Comparison of ENCODE assay signal across 9 mouse cellular contexts in the genomic region with DNA sequence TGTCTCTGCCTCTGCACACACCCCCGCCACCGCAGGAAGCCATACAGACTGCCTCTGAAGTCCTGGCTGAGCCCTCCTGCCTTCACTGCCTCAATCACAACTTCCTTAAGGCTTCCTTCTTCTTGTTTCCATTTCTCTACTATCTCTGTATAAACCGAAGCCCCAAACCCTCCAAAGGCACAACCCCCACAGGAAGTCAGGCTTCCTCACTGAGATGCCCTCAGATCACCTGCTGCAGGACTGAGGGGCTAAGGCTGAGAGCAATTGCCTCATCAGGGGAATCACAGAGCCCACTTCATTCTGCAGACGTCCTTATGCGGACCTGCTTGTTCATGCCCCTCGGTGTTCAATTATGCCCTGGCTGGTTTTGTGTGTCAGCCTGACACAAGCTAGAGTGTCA. TPM values are rescaled to one million over a fixed set of nuclear protein-coding genes. Genes with fewer than 3 reads are reported as not detected.
DNase-seq lines count a peak whose midpoint lies in the region; ATAC-seq and TF ChIP-seq lines count a peak whose summit lies in the region.
"Had no signal": no experiment of that assay in that cellular context is flagged by ENCODE, and none has a peak within 500 bp of the region (broad histone marks: within the 10 kb centered on the region; RNA-seq: fewer than 3 reads in every experiment).

No protein-coding gene starts in this region.

- H3K4me3 ChIP-seq in heart, embryonic 13.5 days = peak overlapping the region; percentile 92
- H3K4me3 ChIP-seq in hindbrain, postnatal 0 days (ENCODE audit: low read length) = peak overlapping the region; percentile 94
- H3K4me3 ChIP-seq in myocyte = peak overlapping the region; percentile 78

- peaks cover 39% of the 10 kb centered on the region for H3K36me3 ChIP-seq in heart, embryonic 13.5 days
- H3K36me3 ChIP-seq in hindbrain, postnatal 0 days (ENCODE audit: insufficient read depth, low read length) = peaks cover 21% of the 10 kb centered on the region
- H3K36me3 ChIP-seq in myocyte (ENCODE audit: control insufficient read depth, insufficient read depth) = peaks cover 23% of the 10 kb centered on the region

- H3K4me1 ChIP-seq in heart, embryonic 13.5 days = peaks cover 18% of the 10 kb centered on the region
- 0 out of 2 replicates have a peak, but pooled peaks cover 10% of the 10 kb centered on the region for H3K4me1 ChIP-seq in hindbrain, postnatal 0 days (ENCODE audit: insufficient read depth, low read length)

- WGBS in heart, embryonic 13.5 days = 76% methylated on average over 6 of the region's 6 CpGs
- 92% methylated on average over 6 of the region's 6 CpGs for WGBS in hindbrain, postnatal 0 days

- no peaks in the 10 kb centered on the region for H3K9me3 ChIP-seq in heart, embryonic 13.5 days
- H3K9me3 ChIP-seq in hindbrain, postnatal 0 days (ENCODE audit: low read length) = no peaks in the 10 kb centered on the region

- ATAC-seq in heart, embryonic 13.5 days (ENCODE audit: extremely low read depth, insufficient number of reproducible peaks, low FRiP score, low TSS enrichment) = no peak
- ATAC-seq in hindbrain, postnatal 0 days = no peak
- ATAC-seq: Patski had no signal

- DNase-seq in heart, adult 18-20 months = no peak
- DNase-seq in MEL-GATA-1-ER (ENCODE audit: extremely low read depth, low read depth) = peak; percentile 27
- no peak for DNase-seq in hindbrain, postnatal 0 days (ENCODE audit: low spot score)
- no peak for DNase-seq in cerebellum, postnatal 10 days
- DNase-seq in gastrocnemius, adult 18-20 months (ENCODE audit: low spot score) = no peak
- DNase-seq in layer of hippocampus, adult 11-12 months (ENCODE audit: low spot score) = no peak

- TF ChIP-seq POLR2A in myocyte (IDR thresholded peaks at IDR 0.05; ENCODE audit: insufficient read length, low read depth) = no peak

- H3K9ac ChIP-seq in heart, embryonic 13.5 days = peak overlapping the region; percentile 96; the same call in 1 of the 2 replicates
- H3K9ac ChIP-seq in hindbrain, postnatal 0 days (replicated peaks; ENCODE audit: low read length) = no peak overlapping the region; the same call in 1 of the 2 replicates

- H3ac ChIP-seq in myocyte (ENCODE audit: control insufficient read depth, insufficient read length) = no peak overlapping the region

- no peak overlapping the region for H3K27ac ChIP-seq in heart, embryonic 13.5 days (replicated peaks)
- H3K27ac ChIP-seq in hindbrain, postnatal 0 days = peak overlapping the region; percentile 91; the same call in 1 of the 2 replicates

- peaks cover 21% of the 10 kb centered on the region for H3K79me2 ChIP-seq in myocyte (ENCODE audit: control insufficient read depth, insufficient read depth)

- no peak for TF ChIP-seq CTCF in hindbrain, postnatal 0 days (IDR thresholded peaks at IDR 0.05; ENCODE audit: low read depth)

- peak overlapping the region; percentile 85 for H3K4me2 ChIP-seq in heart, embryonic 13.5 days
- peak overlapping the region; percentile 99 for H3K4me2 ChIP-seq in hindbrain, postnatal 0 days (ENCODE audit: low read depth, low read length)
- peak overlapping the region; percentile 80 for H3K4me2 ChIP-seq in myocyte (ENCODE audit: low read depth)

- H3K27me3 ChIP-seq in heart, embryonic 13.5 days (replicated peaks) = peaks cover 9% of the 10 kb centered on the region
- H3K27me3 ChIP-seq in hindbrain, postnatal 0 days (ENCODE audit: insufficient read depth, low read length) = no peaks in the 10 kb centered on the region
- H3K27me3 ChIP-seq in myocyte (ENCODE audit: control insufficient read depth, insufficient read depth, insufficient read length) = no peaks in the 10 kb centered on the region
- H3K27me3 ChIP-seq: Patski had no signal

TF ChIP-seq in myocyte, 11 proteins besides CTCF, POLR2A, EP300 and RAD21:
- TF ChIP-seq MYOG (IDR thresholded peaks at IDR 0.05; ENCODE audit: control insufficient read depth in 1 of 3, insufficient read depth in 1 of 3, insufficient read length in 2 of 3, low read depth in 2 of 3) = no peak
- TF ChIP-seq TCF3 (IDR thresholded peaks at IDR 0.05; ENCODE audit: insufficient read length, low read depth) = no peak
- TF ChIP-seq USF1 (IDR thresholded peaks at IDR 0.05; ENCODE audit: low read depth) = no peak
- no peak for TF ChIP-seq E2F4 (IDR thresholded peaks at IDR 0.05; ENCODE audit: insufficient read depth)
- no peak for TF ChIP-seq CEBPB (IDR thresholded peaks at IDR 0.05; ENCODE audit: insufficient read depth, poor library complexity, severe bottlenecking)
- TF ChIP-seq POLR2AphosphoS2 (IDR thresholded peaks at IDR 0.05; ENCODE audit: insufficient read length, low read depth) = no peak
- no peak for TF ChIP-seq SRF (IDR thresholded peaks at IDR 0.05; ENCODE audit: control insufficient read depth, insufficient read length, low read depth)
- TF ChIP-seq TCF12 (IDR thresholded peaks at IDR 0.05; ENCODE audit: insufficient read depth, poor library complexity, severe bottlenecking) = no peak
- TF ChIP-seq MAX (IDR thresholded peaks at IDR 0.05; ENCODE audit: low read depth) = no peak

RNA-seq across cellular contexts. Expression of gene Cops9, which starts 1.4 kb away (rescaled TPM):
- 403 and 485 TPM in 2 replicates for polyA plus RNA-seq in heart, embryonic 13.5 days (2015; fragmentation: Nextera tagmentation; extraction: Ambion mirVana)
- 100 to 1,000 TPM; 229 to 251 TPM for total RNA-seq in heart, adult 18-20 months (2021)
- total RNA-seq in hindbrain, postnatal 0 days (2014; rRNA removed) = 201 and 223 TPM in 2 replicates
- 641 and 676 TPM in 2 replicates for polyA plus RNA-seq in hindbrain, postnatal 0 days (2015; fragmentation: Nextera tagmentation; extraction: Ambion mirVana)
- 507 TPM for polyA plus RNA-seq in myocyte (2012; fragmentation: generic; extraction: Trizol)
- total RNA-seq in gastrocnemius, adult 18-20 months (2021) = 100 to 1,000 TPM; 186 to 194 TPM

RNA-seq across cellular contexts. Expression of gene Otos, which starts 8.2 kb away (rescaled TPM):
- polyA plus RNA-seq in heart, embryonic 13.5 days (2015; fragmentation: Nextera tagmentation; extraction: Ambion mirVana) = not detected in 2 replicates
- total RNA-seq in heart, adult 18-20 months (2021) = not detected
- total RNA-seq in hindbrain, postnatal 0 days (2014; rRNA removed) = not detected in 2 replicates
- polyA plus RNA-seq in hindbrain, postnatal 0 days (2015; fragmentation: Nextera tagmentation; extraction: Ambion mirVana) = 0.81 and 0.88 TPM in 2 replicates
- 1.2 TPM for polyA plus RNA-seq in myocyte (2012; fragmentation: generic; extraction: Trizol)
- not detected for total RNA-seq in gastrocnemius, adult 18-20 months (2021)

RNA-seq across cellular contexts. Expression of gene Olfr12, which starts 22.8 kb away (rescaled TPM):
- polyA plus RNA-seq in heart, embryonic 13.5 days (2015; fragmentation: Nextera tagmentation; extraction: Ambion mirVana) = not detected in 2 replicates
- not detected for total RNA-seq in heart, adult 18-20 months (2021)
- not detected in 2 replicates for total RNA-seq in hindbrain, postnatal 0 days (2014; rRNA removed)
- polyA plus RNA-seq in hindbrain, postnatal 0 days (2015; fragmentation: Nextera tagmentation; extraction: Ambion mirVana) = not detected in 2 replicates
- polyA plus RNA-seq in myocyte (2012; fragmentation: generic; extraction: Trizol) = not detected
- not detected for total RNA-seq in gastrocnemius, adult 18-20 months (2021)
- polyA plus RNA-seq: Patski had no signal

RNA-seq across cellular contexts. Expression of gene Olfr1410, which starts 34.8 kb away (rescaled TPM):
- polyA plus RNA-seq in heart, embryonic 13.5 days (2015; fragmentation: Nextera tagmentation; extraction: Ambion mirVana) = not detected in 2 replicates
- total RNA-seq in heart, adult 18-20 months (2021) = not detected
- total RNA-seq in hindbrain, postnatal 0 days (2014; rRNA removed) = not detected in 2 replicates
- polyA plus RNA-seq in hindbrain, postnatal 0 days (2015; fragmentation: Nextera tagmentation; extraction: Ambion mirVana) = not detected in 2 replicates
- not detected for polyA plus RNA-seq in myocyte (2012; fragmentation: generic; extraction: Trizol)
- not detected for total RNA-seq in gastrocnemius, adult 18-20 months (2021)
- polyA plus RNA-seq: Patski had no signal

RNA-seq across cellular contexts. Expression of gene Olfr1411, which starts 46.2 kb away (rescaled TPM):
- polyA plus RNA-seq in heart, embryonic 13.5 days (2015; fragmentation: Nextera tagmentation; extraction: Ambion mirVana) = not detected in 2 replicates
- not detected for total RNA-seq in heart, adult 18-20 months (2021)
- total RNA-seq in hindbrain, postnatal 0 days (2014; rRNA removed) = not detected in 2 replicates
- polyA plus RNA-seq in hindbrain, postnatal 0 days (2015; fragmentation: Nextera tagmentation; extraction: Ambion mirVana) = not detected in 2 replicates
- not detected for polyA plus RNA-seq in myocyte (2012; fragmentation: generic; extraction: Trizol)
- total RNA-seq in gastrocnemius, adult 18-20 months (2021) = not detected
- polyA plus RNA-seq: Patski had no signal
